Mouse (Mus musculus): ENCODE results near the gene Azi2. TPM values are rescaled to one million over a fixed set of nuclear protein-coding genes. Genes with fewer than 3 reads are reported as not detected.

The Azi2 gene
- polyA plus RNA-seq, 1 experiment = 56.1 TPM

- TF ChIP-seq CTCF (IDR thresholded peaks at IDR 0.05; ENCODE audit: borderline replicate concordance, extremely low read depth, insufficient read depth, insufficient read length) (no peak), POLR2A (IDR thresholded peaks at IDR 0.05; ENCODE audit: borderline replicate concordance, extremely low read depth, insufficient read depth, insufficient read length, poor library complexity, severe bottlenecking) (no peak)
- peak; percentile 53 for DNase-seq (ENCODE audit: low read depth)
Measured at GRCm38 (mm10) chr9:118083834-118084233, 43.5 kb downstream of the Azi2 start.

- no peak for TF ChIP-seq POLR2A (IDR thresholded peaks at IDR 0.05; ENCODE audit: borderline replicate concordance, extremely low read depth, insufficient read depth, insufficient read length, poor library complexity, severe bottlenecking)
- peak; percentile 43; the same call in 1 of the 2 replicates for TF ChIP-seq CTCF (IDR thresholded peaks at IDR 0.05; ENCODE audit: borderline replicate concordance, extremely low read depth, insufficient read depth, insufficient read length)
- peak; percentile 78 for DNase-seq (ENCODE audit: low read depth)
Measured at GRCm38 (mm10) chr9:118099395-118099794, 59.1 kb downstream of the Azi2 start.

- DNase-seq (ENCODE audit: low read depth) = no peak
Measured at GRCm38 (mm10) chr9:118100484-118100883, 60.2 kb downstream of the Azi2 start.

GRCm38 (mm10) chr9:118101802-118102201 is 61.5 kb downstream of the Azi2 start:
- TF ChIP-seq POLR2A (IDR thresholded peaks at IDR 0.05; ENCODE audit: borderline replicate concordance, extremely low read depth, insufficient read depth, insufficient read length, poor library complexity, severe bottlenecking) (no peak), CTCF (IDR thresholded peaks at IDR 0.05; ENCODE audit: borderline replicate concordance, extremely low read depth, insufficient read depth, insufficient read length) (no peak)
- DNase-seq (ENCODE audit: low read depth) = no peak

More at GRCm38 (mm10) chr9:118100484-118100883, 60.2 kb downstream of the Azi2 start:
- no peak for TF ChIP-seq POLR2A (IDR thresholded peaks at IDR 0.05; ENCODE audit: borderline replicate concordance, extremely low read depth, insufficient read depth, insufficient read length, poor library complexity, severe bottlenecking)
- no peak for TF ChIP-seq CTCF (IDR thresholded peaks at IDR 0.05; ENCODE audit: borderline replicate concordance, extremely low read depth, insufficient read depth, insufficient read length)

GRCm38 (mm10) chr9:118108527-118109011 is 68.3 kb downstream of the Azi2 start:
- peak; percentile 90 for DNase-seq (ENCODE audit: low read depth)
- TF ChIP-seq POLR2A (IDR thresholded peaks at IDR 0.05; ENCODE audit: borderline replicate concordance, extremely low read depth, insufficient read depth, insufficient read length, poor library complexity, severe bottlenecking) (no peak), CTCF (IDR thresholded peaks at IDR 0.05; ENCODE audit: borderline replicate concordance, extremely low read depth, insufficient read depth, insufficient read length) (no peak)

GRCm38 (mm10) chr9:118109697-118110359 is 69.5 kb downstream of the Azi2 start:
- no peak for DNase-seq (ENCODE audit: low read depth)

GRCm38 (mm10) chr9:118110360-118110710 is 70.0 kb downstream of the Azi2 start:
- DNase-seq (ENCODE audit: low read depth) = no peak
- no peak for TF ChIP-seq CTCF (IDR thresholded peaks at IDR 0.05; ENCODE audit: borderline replicate concordance, extremely low read depth, insufficient read depth, insufficient read length)
- TF ChIP-seq POLR2A (IDR thresholded peaks at IDR 0.05; ENCODE audit: borderline replicate concordance, extremely low read depth, insufficient read depth, insufficient read length, poor library complexity, severe bottlenecking) = no peak

More at GRCm38 (mm10) chr9:118109697-118110359, 69.5 kb downstream of the Azi2 start:
- TF ChIP-seq CTCF (IDR thresholded peaks at IDR 0.05; ENCODE audit: borderline replicate concordance, extremely low read depth, insufficient read depth, insufficient read length) = no peak
- TF ChIP-seq POLR2A (IDR thresholded peaks at IDR 0.05; ENCODE audit: borderline replicate concordance, extremely low read depth, insufficient read depth, insufficient read length, poor library complexity, severe bottlenecking) = no peak

Other genes starting within 250 kb of the Azi2 start
- 10.1 and 10.7 TPM in 2 replicates for gene Cmc1, start 109.7 kb downstream of the Azi2 start, polyA plus RNA-seq (2012; rRNA removed)

Measured in brain, embryonic 14.5 days (tissue).